Mouse (Mus musculus) spleen, postnatal 36 days (tissue): ENCODE measurements at regions not wholly inside any gene's neighbourhood (a gene's known extent, or its start where the extent isn't known, plus 50 kb on each side); places are given as distances from the start of the nearest gene placed in this dataset.
"Not testable (repeated sequence)": the region's sequence is repeated elsewhere in the genome, so short reads cannot be mapped to it uniquely, and the experiment has no call there.

Experiments
- DNase-seq, 2 experiments: peaks; one replicate each; pipeline ENCODE4 v3.0.0; 2022; ENCODE audit warnings: low spot score in 2 of 2, mixed read lengths in 1 of 2

GRCm38 (mm10) chr10:118049330-118049729, 92.3 kb upstream of the Mdm1 start:
- peak; percentile 29 to 45 for DNase-seq

GRCm38 (mm10) chr10:118050152-118050641, 91.4 kb upstream of the Mdm1 start:
- DNase-seq: no peak

- DNase-seq: peak; percentile 52 to 55
Observed at GRCm38 (mm10) chr10:118052042-118052441, 89.6 kb upstream of the Mdm1 start.

- no peak for DNase-seq
Observed at GRCm38 (mm10) chr10:118052477-118052876, 89.1 kb upstream of the Mdm1 start.

- DNase-seq: no peak
Observed at GRCm38 (mm10) chr10:118053037-118053436, 88.6 kb upstream of the Mdm1 start.

- no peak for DNase-seq
Observed at GRCm38 (mm10) chr10:118056789-118057271, 84.8 kb upstream of the Mdm1 start.

- DNase-seq: no peak
Observed at GRCm38 (mm10) chr10:118057516-118057915, 84.1 kb upstream of the Mdm1 start.

GRCm38 (mm10) chr10:118064816-118065216, 76.8 kb upstream of the Mdm1 start:
- peak; percentile 18 to 33 for DNase-seq

- DNase-seq: not testable (repeated sequence)
Observed at GRCm38 (mm10) chr10:118076341-118076740, 65.3 kb upstream of the Mdm1 start.

- DNase-seq: peak in 1 of 2 experiments; percentile 47
Observed at GRCm38 (mm10) chr10:118081636-118082166, 59.9 kb upstream of the Mdm1 start.

- peak; percentile 90 for DNase-seq
Observed at GRCm38 (mm10) chr10:118083035-118083720, 58.4 kb upstream of the Mdm1 start.

- DNase-seq: peak; percentile 57 to 63
Observed at GRCm38 (mm10) chr10:118083721-118084075, 57.9 kb upstream of the Mdm1 start.

GRCm38 (mm10) chr10:118085046-118085983, 56.3 kb upstream of the Mdm1 start:
- peak; percentile 45 to 52 for DNase-seq

GRCm38 (mm10) chr10:118087570-118088340, 53.9 kb upstream of the Mdm1 start:
- DNase-seq: peak; percentile 44 to 55

- no peak for DNase-seq
Observed at GRCm38 (mm10) chr10:118088499-118088898, 53.1 kb upstream of the Mdm1 start.

- no peak for DNase-seq
Observed at GRCm38 (mm10) chr10:118089879-118090278, 51.7 kb upstream of the Mdm1 start.

- no peak for DNase-seq
Observed at GRCm38 (mm10) chr10:118091476-118091875, 50.1 kb upstream of the Mdm1 start.
